Mouse (Mus musculus): ENCODE results near the gene Map3k3. TPM values are rescaled to one million over a fixed set of nuclear protein-coding genes. Genes with fewer than 3 reads are reported as not detected.
"Not testable (repeated sequence)": the region's sequence is repeated elsewhere in the genome, so short reads cannot be mapped to it uniquely, and the experiment has no call there.

Map3k3 gene
- polyA plus RNA-seq, 1 experiment from 2014 or later: 21.7 TPM

DNA sequence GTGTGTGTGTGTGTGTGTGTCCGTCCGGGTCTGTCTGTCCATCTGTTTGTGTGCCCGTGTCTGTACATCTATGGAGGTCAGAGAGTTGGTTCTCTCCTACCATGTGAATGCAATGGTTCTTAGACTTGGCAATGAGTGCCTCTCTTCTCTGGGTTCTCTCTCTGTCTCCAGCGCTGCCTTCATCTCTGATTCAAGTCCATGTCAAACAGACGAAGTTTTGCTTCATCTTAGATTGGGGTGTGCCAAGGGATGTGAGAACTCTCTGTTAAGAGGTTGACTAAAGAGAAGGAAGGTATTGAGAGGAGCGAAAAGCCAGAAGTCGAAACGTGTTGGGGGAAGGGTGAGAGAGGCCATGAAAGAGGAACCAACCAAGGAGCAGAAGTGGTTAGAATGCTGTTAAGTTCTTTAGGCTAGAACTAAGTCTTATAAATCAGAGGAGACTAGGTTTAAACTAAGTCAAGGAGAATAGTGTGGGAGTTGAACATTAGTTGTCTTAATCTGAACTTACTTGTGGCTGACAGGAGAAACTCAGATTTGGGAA lies 21.7 kb downstream of the Map3k3 start:
- no peak overlapping the region for H3K4me3 ChIP-seq
- H3K27ac ChIP-seq: no peak overlapping the region
- no peaks in the 10 kb centered on the region for H3K9me3 ChIP-seq
- 84% methylated on average over 8 of the region's 8 CpGs for WGBS
- no peak for DNase-seq (ENCODE audit: low spot score)
- no peaks in the 10 kb centered on the region for H3K4me1 ChIP-seq (replicated peaks)
- H3K36me3 ChIP-seq: peaks cover 20% of the 10 kb centered on the region
- H3K27me3 ChIP-seq (ENCODE audit: insufficient read depth, poor library complexity, severe bottlenecking): no peaks in the 10 kb centered on the region

- Histone ChIP-seq H3K36me3 (peaks cover 54% of the 10 kb centered on the region), H3K9me3 (no peaks in the 10 kb centered on the region), H3K27ac (no peak overlapping the region), H3K27me3 (ENCODE audit: insufficient read depth, poor library complexity, severe bottlenecking) (no peaks in the 10 kb centered on the region), H3K4me3 (no peak overlapping the region), H3K4me1 (replicated peaks) (no peaks in the 10 kb centered on the region)
- no peak for DNase-seq (ENCODE audit: low spot score)
Measured at GRCm38 (mm10) chr11:106111688-106112087, 27.3 kb downstream of the Map3k3 start.

DNA sequence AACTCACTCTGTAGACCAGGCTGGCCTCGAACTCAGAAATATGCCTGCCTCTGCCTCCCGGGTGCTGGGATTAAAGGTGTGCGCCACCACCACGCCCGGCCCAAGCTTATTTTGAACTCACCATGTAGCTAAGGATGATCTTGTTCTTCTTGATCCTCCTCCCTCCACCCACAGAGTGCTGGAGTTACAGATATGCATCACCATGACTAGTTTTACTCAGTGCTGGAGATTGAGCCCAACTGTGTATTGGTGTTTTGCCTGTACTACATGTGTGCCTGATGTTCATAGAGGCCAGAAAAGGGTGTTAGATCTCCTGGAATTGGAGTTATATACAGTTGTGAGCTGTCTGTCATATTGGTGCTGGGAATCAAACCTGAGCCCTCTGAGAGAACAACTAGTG lies 37.8 kb downstream of the Map3k3 start:
- WGBS: 92% methylated on average over 5 of the region's 5 CpGs
- H3K9me3 ChIP-seq: no peaks in the 10 kb centered on the region
- peaks cover 92% of the 10 kb centered on the region for H3K36me3 ChIP-seq
- H3K27ac ChIP-seq: no peak overlapping the region
- no peak overlapping the region for H3K4me3 ChIP-seq
- H3K4me1 ChIP-seq (replicated peaks): no peaks in the 10 kb centered on the region
- no peaks in the 10 kb centered on the region for H3K27me3 ChIP-seq (ENCODE audit: insufficient read depth, poor library complexity, severe bottlenecking)
- no peak for DNase-seq (ENCODE audit: low spot score)

DNA sequence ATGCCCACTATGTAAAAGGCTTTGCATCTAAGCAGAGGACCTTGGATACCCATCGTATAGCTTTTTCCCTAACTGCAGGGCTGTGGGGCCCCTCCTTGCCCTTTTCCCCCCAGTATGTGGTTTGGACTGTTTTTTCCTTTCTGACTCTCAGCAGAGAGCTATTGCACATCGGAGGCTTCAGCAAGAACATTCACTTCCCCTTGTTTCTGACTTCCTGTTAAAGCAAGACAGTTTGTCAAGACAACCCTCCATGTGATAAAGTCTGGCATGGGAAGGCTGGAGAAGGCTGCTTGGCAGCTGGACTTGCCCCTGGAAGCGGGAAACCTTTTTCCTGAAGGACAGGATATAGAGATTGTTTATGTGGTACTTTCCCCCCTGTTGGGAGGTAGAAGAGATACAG lies 38.3 kb downstream of the Map3k3 start:
- Histone ChIP-seq H3K27me3 (ENCODE audit: insufficient read depth, poor library complexity, severe bottlenecking) (no peaks in the 10 kb centered on the region), H3K4me1 (replicated peaks) (no peaks in the 10 kb centered on the region), H3K4me3 (no peak overlapping the region), H3K27ac (no peak overlapping the region), H3K36me3 (peaks cover 88% of the 10 kb centered on the region), H3K9me3 (no peaks in the 10 kb centered on the region)
- no peak for DNase-seq (ENCODE audit: low spot score)
- WGBS: 87% methylated on average over 3 of the region's 3 CpGs

GRCm38 (mm10) chr11:106124784-106125183 lies 40.4 kb downstream of the Map3k3 start:
- Histone ChIP-seq H3K9me3 (no peaks in the 10 kb centered on the region), H3K36me3 (peaks cover 85% of the 10 kb centered on the region), H3K27ac (no peak overlapping the region), H3K27me3 (ENCODE audit: insufficient read depth, poor library complexity, severe bottlenecking) (no peaks in the 10 kb centered on the region), H3K4me1 (replicated peaks) (no peaks in the 10 kb centered on the region), H3K4me3 (no peak overlapping the region)
- WGBS: 88% methylated on average over 4 of the region's 4 CpGs
- no peak for DNase-seq (ENCODE audit: low spot score)

- Histone ChIP-seq H3K27ac (no peak overlapping the region), H3K9me3 (no peaks in the 10 kb centered on the region), H3K4me1 (replicated peaks) (no peaks in the 10 kb centered on the region), H3K36me3 (peaks cover 87% of the 10 kb centered on the region), H3K4me3 (no peak overlapping the region), H3K27me3 (ENCODE audit: insufficient read depth, poor library complexity, severe bottlenecking) (no peaks in the 10 kb centered on the region)
- DNase-seq (ENCODE audit: low spot score): no peak
- WGBS: 77% methylated on average over 1 of the region's 1 CpGs
Measured at GRCm38 (mm10) chr11:106125827-106126226, 41.4 kb downstream of the Map3k3 start.

DNA sequence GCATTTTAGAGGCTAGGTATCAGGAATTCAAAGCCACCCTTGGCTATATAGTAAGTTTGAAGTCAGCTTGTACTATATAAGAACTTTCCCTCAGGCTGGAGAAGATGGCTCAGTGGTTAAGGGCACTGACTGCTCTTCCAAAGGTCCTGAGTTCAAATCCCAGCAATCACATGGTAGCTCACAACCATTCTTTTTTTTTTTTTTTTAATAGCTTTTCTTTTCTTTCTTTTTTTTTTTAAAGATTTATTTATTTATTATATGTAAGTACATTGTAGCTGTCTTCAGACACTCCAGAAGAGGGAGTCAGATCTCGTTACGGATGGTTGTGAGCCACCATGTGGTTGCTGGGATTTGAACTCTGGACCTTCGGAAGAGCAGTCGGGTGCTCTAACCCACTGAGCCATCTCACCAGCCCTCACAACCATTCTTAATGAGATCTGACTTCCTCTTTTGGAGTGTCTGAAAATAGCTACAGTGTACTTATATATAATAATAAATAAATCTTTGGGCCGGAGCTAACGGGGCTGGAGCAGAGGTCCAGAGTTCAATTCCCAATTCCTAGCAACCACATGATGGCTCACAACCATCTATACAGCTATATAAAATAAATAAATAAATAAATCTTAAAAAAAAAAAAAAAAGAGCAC lies 42.4 kb downstream of the Map3k3 start:
- H3K27ac ChIP-seq; H3K4me1 ChIP-seq (replicated peaks); H3K27me3 ChIP-seq (ENCODE audit: insufficient read depth, poor library complexity, severe bottlenecking); H3K9me3 ChIP-seq; DNase-seq (ENCODE audit: low spot score); H3K4me3 ChIP-seq: not testable (repeated sequence)
- WGBS: 93% methylated on average over 6 of the region's 6 CpGs
- H3K36me3 ChIP-seq: peaks cover 77% of the 10 kb centered on the region

DNA sequence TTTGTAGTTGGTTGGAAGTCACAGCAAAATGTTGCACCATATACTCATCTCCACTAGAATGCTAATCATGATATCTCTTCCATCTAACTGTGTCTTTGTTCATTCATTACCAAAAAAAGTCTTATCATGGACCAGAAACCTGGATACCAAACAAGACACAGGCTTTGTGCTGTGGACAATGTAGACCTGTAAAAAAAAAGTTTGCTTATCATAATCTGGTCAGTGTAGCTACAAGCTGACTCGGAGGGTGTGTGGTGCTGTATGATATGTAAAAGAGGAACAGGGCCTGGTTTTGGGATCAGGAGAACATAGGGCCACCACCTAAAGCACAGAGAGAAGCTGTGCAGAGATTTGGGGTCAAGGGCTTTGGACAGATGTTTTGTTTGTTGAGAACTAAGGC lies 45.1 kb downstream of the Map3k3 start:
- Histone ChIP-seq H3K4me1 (replicated peaks) (peaks cover 1% of the 10 kb centered on the region; the same call in 1 of the 2 replicates), H3K4me3 (no peak overlapping the region), H3K9me3 (no peaks in the 10 kb centered on the region), H3K27me3 (ENCODE audit: insufficient read depth, poor library complexity, severe bottlenecking) (no peaks in the 10 kb centered on the region), H3K27ac (no peak overlapping the region), H3K36me3 (peaks cover 65% of the 10 kb centered on the region)
- no peak for DNase-seq (ENCODE audit: low spot score)
- 88% methylated on average over 1 of the region's 1 CpGs for WGBS

DNA sequence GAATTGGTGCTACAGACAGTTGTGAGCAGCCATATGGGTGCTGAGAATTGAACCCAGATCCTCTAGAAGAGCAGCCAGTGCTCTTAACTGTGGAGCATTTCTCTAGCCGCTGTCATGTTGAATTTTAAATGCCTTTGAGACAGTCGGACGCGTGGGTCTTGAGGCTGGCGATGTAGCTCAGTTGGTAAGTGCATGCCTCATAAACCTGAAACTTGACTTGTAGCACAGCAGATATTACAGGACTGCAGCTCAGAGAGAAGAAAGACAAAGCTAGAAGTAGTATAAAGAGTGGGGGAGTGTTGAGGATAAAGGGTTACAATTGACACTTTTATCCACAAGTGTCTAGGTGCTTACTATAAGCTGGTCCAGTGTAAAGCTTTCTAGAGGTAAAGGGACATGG lies 48.1 kb downstream of the Map3k3 start:
- 92% methylated on average over 5 of the region's 5 CpGs for WGBS
- Histone ChIP-seq H3K27ac (no peak overlapping the region), H3K4me3 (no peak overlapping the region), H3K27me3 (ENCODE audit: insufficient read depth, poor library complexity, severe bottlenecking) (no peaks in the 10 kb centered on the region), H3K9me3 (no peaks in the 10 kb centered on the region), H3K4me1 (replicated peaks) (peaks cover 10% of the 10 kb centered on the region), H3K36me3 (peaks cover 70% of the 10 kb centered on the region)
- no peak for DNase-seq (ENCODE audit: low spot score)

- H3K9me3 ChIP-seq: no peaks in the 10 kb centered on the region
- no peaks in the 10 kb centered on the region for H3K27me3 ChIP-seq (ENCODE audit: insufficient read depth, poor library complexity, severe bottlenecking)
- peak overlapping the region; percentile 74 for H3K27ac ChIP-seq
- H3K36me3 ChIP-seq: peaks cover 63% of the 10 kb centered on the region
- H3K4me1 ChIP-seq (replicated peaks): peaks cover 10% of the 10 kb centered on the region
- H3K4me3 ChIP-seq: 0 out of 2 replicates have a peak overlapping the region, but pooled peaks have one; percentile 5
- WGBS: 35% methylated on average over 8 of the region's 8 CpGs
- no peak for DNase-seq (ENCODE audit: low spot score)
Measured at GRCm38 (mm10) chr11:106134580-106135528, 50.4 kb downstream of the Map3k3 start.

- peaks cover 18% of the 10 kb centered on the region for H3K4me1 ChIP-seq (replicated peaks)
- WGBS: 90% methylated on average over 3 of the region's 3 CpGs
- peaks cover 98% of the 10 kb centered on the region for H3K36me3 ChIP-seq
Measured at GRCm38 (mm10) chr11:106151219-106151618, 66.8 kb downstream of the Map3k3 start.

GRCm38 (mm10) chr11:106152132-106152531 lies 67.7 kb downstream of the Map3k3 start:
- H3K27ac ChIP-seq: no peak overlapping the region
- 84% methylated on average over 8 of the region's 8 CpGs for WGBS
- H3K36me3 ChIP-seq: peaks cover 100% of the 10 kb centered on the region

More at GRCm38 (mm10) chr11:106151219-106151618, 66.8 kb downstream of the Map3k3 start:
- no peak overlapping the region for H3K4me3 ChIP-seq
- no peaks in the 10 kb centered on the region for H3K27me3 ChIP-seq (ENCODE audit: insufficient read depth, poor library complexity, severe bottlenecking)
- H3K27ac ChIP-seq: no peak overlapping the region
- H3K9me3 ChIP-seq: no peaks in the 10 kb centered on the region
- no peak for DNase-seq (ENCODE audit: low spot score)

GRCm38 (mm10) chr11:106154091-106154490 lies 69.7 kb downstream of the Map3k3 start:
- WGBS: 78% methylated on average over 5 of the region's 5 CpGs
- peaks cover 45% of the 10 kb centered on the region for H3K4me1 ChIP-seq (replicated peaks)
- H3K27me3 ChIP-seq (ENCODE audit: insufficient read depth, poor library complexity, severe bottlenecking): no peaks in the 10 kb centered on the region
- no peak for DNase-seq (ENCODE audit: low spot score)
- peaks cover 100% of the 10 kb centered on the region for H3K36me3 ChIP-seq
- H3K9me3 ChIP-seq: no peaks in the 10 kb centered on the region
- 0 out of 2 replicates have a peak overlapping the region, but pooled peaks have one; percentile 45 for H3K27ac ChIP-seq
- no peak overlapping the region for H3K4me3 ChIP-seq

More at GRCm38 (mm10) chr11:106152132-106152531, 67.7 kb downstream of the Map3k3 start:
- Histone ChIP-seq H3K27me3 (ENCODE audit: insufficient read depth, poor library complexity, severe bottlenecking) (no peaks in the 10 kb centered on the region), H3K4me1 (replicated peaks) (peaks cover 26% of the 10 kb centered on the region), H3K9me3 (no peaks in the 10 kb centered on the region), H3K4me3 (no peak overlapping the region)
- DNase-seq (ENCODE audit: low spot score): no peak
